Mouse (Mus musculus): ENCODE results near the gene Gm21970. TPM values are rescaled to one million over a fixed set of nuclear protein-coding genes. Genes with fewer than 3 reads are reported as not detected.
A peak's percentile ranks its signal among the peaks of the same experiment; 100 is the strongest.

The Gm21970 gene
- polyA plus RNA-seq, 2 experiments: 0.04 TPM; not detected in 1

GRCm38 (mm10) chr16:91465505-91466240, 74.2 kb downstream of the Gm21970 start:
- peak overlapping the region; percentile 69 to 96 for H3K4me3 ChIP-seq (ENCODE audit: insufficient read depth in 1 of 2, low read depth in 2 of 2, low read length in 2 of 2)

DNA sequence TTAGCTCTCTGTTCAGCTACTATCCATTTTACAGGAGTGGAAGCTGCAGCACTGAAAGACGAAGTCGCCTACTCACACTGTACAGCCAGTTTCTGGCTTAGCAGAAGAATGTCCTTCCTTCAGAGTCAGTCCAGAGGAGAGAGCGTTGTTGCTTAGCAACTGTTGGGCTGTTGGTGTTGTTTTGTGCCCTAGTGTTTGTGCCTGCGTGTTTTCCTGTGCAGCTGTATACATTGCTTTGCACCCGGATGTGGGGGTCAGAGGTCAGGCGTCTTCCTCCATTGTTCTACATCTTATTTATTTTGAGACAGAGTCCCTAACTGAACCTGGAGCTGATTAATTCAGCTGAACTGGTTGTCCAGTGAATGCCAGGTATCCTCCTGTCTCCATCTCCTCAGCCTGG, 75.0 kb downstream of the Gm21970 start:
- H3K9me3 ChIP-seq (ENCODE audit: control insufficient read depth, low read length): no peaks in the 10 kb centered on the region
- H3K9ac ChIP-seq (replicated peaks): peak overlapping the region; percentile 95
- H3K27ac ChIP-seq: peak overlapping the region; percentile 85
- WGBS (ENCODE audit: insufficient replicate concordance): 67% methylated on average over 6 of the region's 6 CpGs
- H3K4me1 ChIP-seq (replicated peaks; ENCODE audit: control insufficient read depth in 2 of 2, insufficient read depth in 2 of 2, low read length in 1 of 2): peaks cover 29 to 32% of the 10 kb centered on the region in 2 experiments
- no peak for ATAC-seq (ENCODE audit: insufficient read depth)
- H3K27me3 ChIP-seq (ENCODE audit: control insufficient read depth, insufficient read depth, low read length): no peaks in the 10 kb centered on the region
- peak overlapping the region; percentile 69 to 96 for H3K4me3 ChIP-seq (ENCODE audit: insufficient read depth in 1 of 2, low read depth in 2 of 2, low read length in 2 of 2)
- peaks cover 32% of the 10 kb centered on the region for H3K36me3 ChIP-seq (replicated peaks; ENCODE audit: control insufficient read depth, insufficient read depth, low read depth)
- H3K4me2 ChIP-seq (ENCODE audit: low read depth): peak overlapping the region; percentile 84
- TF ChIP-seq CTCF (IDR thresholded peaks at IDR 0.05; ENCODE audit: low read depth) (no peak), EP300 (IDR thresholded peaks at IDR 0.05; ENCODE audit: low read depth) (no peak)
- no peak for DNase-seq (ENCODE audit: low read depth in 3 of 3, low spot score in 3 of 3)

More at GRCm38 (mm10) chr16:91465505-91466240, 74.2 kb downstream of the Gm21970 start:
- H3K4me2 ChIP-seq (ENCODE audit: low read depth): peak overlapping the region; percentile 84
- DNase-seq (ENCODE audit: low read depth in 3 of 3, low spot score in 3 of 3) (no peak), ATAC-seq (ENCODE audit: insufficient read depth) (peak; percentile 24; the same call in 1 of the 2 replicates)
- H3K4me1 ChIP-seq (replicated peaks; ENCODE audit: control insufficient read depth in 2 of 2, insufficient read depth in 2 of 2, low read length in 1 of 2): peaks cover 29 to 39% of the 10 kb centered on the region in 2 experiments
- TF ChIP-seq EP300 (IDR thresholded peaks at IDR 0.05; ENCODE audit: low read depth) (no peak), CTCF (IDR thresholded peaks at IDR 0.05; ENCODE audit: low read depth) (no peak)
- 50% methylated on average over 13 of the region's 13 CpGs for whole genome bisulfite sequencing (ENCODE audit: insufficient replicate concordance)
- peak overlapping the region; percentile 85 for H3K27ac ChIP-seq
- peak overlapping the region; percentile 95 for H3K9ac ChIP-seq (replicated peaks)
- H3K9me3 ChIP-seq (ENCODE audit: control insufficient read depth, low read length): no peaks in the 10 kb centered on the region
- H3K36me3 ChIP-seq (replicated peaks; ENCODE audit: control insufficient read depth, insufficient read depth, low read depth): peaks cover 30% of the 10 kb centered on the region
- H3K27me3 ChIP-seq (ENCODE audit: control insufficient read depth, insufficient read depth, low read length): no peaks in the 10 kb centered on the region

Other genes with a start within 250 kb of the Gm21970 start
- gene Olig2, start 166.3 kb upstream of the Gm21970 start, polyA plus RNA-seq (2012; rRNA removed): 0.02 TPM in 1 of 2 replicates, not detected in the other
- not detected in 2 replicates for gene Olig2, start 166.3 kb upstream of the Gm21970 start, polyA plus RNA-seq (2014; fragmentation: Nextera tagmentation; extraction: Ambion mirVana)
- gene Olig1, start 121.9 kb upstream of the Gm21970 start, polyA plus RNA-seq (2012; rRNA removed): 0.04 TPM in 1 of 2 replicates, not detected in the other
- gene Olig1, start 121.9 kb upstream of the Gm21970 start, polyA plus RNA-seq (2014; fragmentation: Nextera tagmentation; extraction: Ambion mirVana): not detected in 2 replicates
- gene Ifnar2, start 18.9 kb upstream of the Gm21970 start, polyA plus RNA-seq (2012; rRNA removed): 23.0 and 33.1 TPM in 2 replicates
- gene Ifnar2, start 18.9 kb upstream of the Gm21970 start, polyA plus RNA-seq (2014; fragmentation: Nextera tagmentation; extraction: Ambion mirVana): 68.4 and 74.4 TPM in 2 replicates
- gene Il10rb, start 14.4 kb downstream of the Gm21970 start, polyA plus RNA-seq (2012; rRNA removed): 12.4 and 12.7 TPM in 2 replicates
- 24.9 and 28.7 TPM in 2 replicates for gene Il10rb, start 14.4 kb downstream of the Gm21970 start, polyA plus RNA-seq (2014; fragmentation: Nextera tagmentation; extraction: Ambion mirVana)
- 9.3 and 11.6 TPM in 2 replicates for gene Ifnar1, start 93.5 kb downstream of the Gm21970 start, polyA plus RNA-seq (2012; rRNA removed)
- gene Ifnar1, start 93.5 kb downstream of the Gm21970 start, polyA plus RNA-seq (2014; fragmentation: Nextera tagmentation; extraction: Ambion mirVana): 15.4 and 16.2 TPM in 2 replicates
- 3.9 and 4.9 TPM in 2 replicates for gene Ifngr2, start 155.4 kb downstream of the Gm21970 start, polyA plus RNA-seq (2012; rRNA removed)
- gene Ifngr2, start 155.4 kb downstream of the Gm21970 start, polyA plus RNA-seq (2014; fragmentation: Nextera tagmentation; extraction: Ambion mirVana): 13.1 and 13.5 TPM in 2 replicates
- gene Tmem50b, start 206.1 kb downstream of the Gm21970 start, polyA plus RNA-seq (2012; rRNA removed): 2.5 and 2.8 TPM in 2 replicates
- 5.0 TPM in 2 replicates for gene Tmem50b, start 206.1 kb downstream of the Gm21970 start, polyA plus RNA-seq (2014; fragmentation: Nextera tagmentation; extraction: Ambion mirVana)
- 0.53 and 0.71 TPM in 2 replicates for gene Dnajc28, start 227.3 kb downstream of the Gm21970 start, polyA plus RNA-seq (2012; rRNA removed)
- 1.6 and 1.8 TPM in 2 replicates for gene Dnajc28, start 227.3 kb downstream of the Gm21970 start, polyA plus RNA-seq (2014; fragmentation: Nextera tagmentation; extraction: Ambion mirVana)

Data from liver, embryonic 14.5 days (tissue).